ENCODE assay signal across 15 mouse cellular contexts in the genomic region with DNA sequence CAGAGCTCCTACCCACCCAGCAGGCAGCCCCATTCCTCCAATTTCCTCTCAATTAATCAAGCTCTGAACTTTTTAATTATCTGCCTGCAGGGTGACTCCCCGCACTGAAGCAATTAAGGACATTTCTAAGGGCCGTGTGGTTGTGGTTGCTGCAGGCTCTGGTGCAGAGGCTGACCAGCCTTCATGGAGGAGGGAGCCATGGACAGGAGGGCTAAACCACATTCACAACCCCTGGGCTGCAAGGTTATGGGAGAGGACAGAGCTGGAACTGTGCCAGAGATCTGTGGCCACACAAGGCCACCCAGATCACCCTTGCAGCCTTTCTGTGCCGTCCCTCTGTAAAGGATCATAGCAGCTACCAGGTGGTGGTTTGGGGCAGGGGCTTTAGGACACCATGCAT.
DNase-seq lines count a peak whose midpoint lies in the region; ATAC-seq lines count a peak whose summit lies in the region.
"Had no signal": no experiment of that assay in that cellular context is flagged by ENCODE, and none has a peak within 500 bp of the region (broad histone marks: within the 10 kb centered on the region; RNA-seq: fewer than 3 reads in every experiment).

No protein-coding gene starts in this region.

- H3K36me3 ChIP-seq in forebrain, embryonic 10.5 days (replicated peaks), result 0 out of 2 replicates have a peak, but pooled peaks cover 4% of the 10 kb centered on the region
- no peaks in the 10 kb centered on the region for H3K36me3 ChIP-seq in forebrain, embryonic 14.5 days (ENCODE audit: control insufficient read depth, insufficient read depth, low read length)
- peaks cover 28% of the 10 kb centered on the region; the same call in 1 of the 2 replicates for H3K36me3 ChIP-seq in midbrain, embryonic 10.5 days
- no peaks in the 10 kb centered on the region for H3K36me3 ChIP-seq in midbrain, embryonic 11.5 days (ENCODE audit: control insufficient read depth, insufficient read depth, low read length)
- H3K36me3 ChIP-seq in limb, embryonic 11.5 days (ENCODE audit: control insufficient read depth, insufficient read depth, low read length), result no peaks in the 10 kb centered on the region
- H3K36me3 ChIP-seq: liver, embryonic 13.5 days had no signal

- no peaks in the 10 kb centered on the region for H3K9me3 ChIP-seq in forebrain, embryonic 10.5 days
- no peaks in the 10 kb centered on the region for H3K9me3 ChIP-seq in forebrain, embryonic 14.5 days (replicated peaks; ENCODE audit: control insufficient read depth, low read length)
- no peaks in the 10 kb centered on the region for H3K9me3 ChIP-seq in midbrain, embryonic 10.5 days (replicated peaks)
- H3K9me3 ChIP-seq in midbrain, embryonic 11.5 days (ENCODE audit: control insufficient read depth, low read length), result no peaks in the 10 kb centered on the region
- H3K9me3 ChIP-seq in limb, embryonic 11.5 days (ENCODE audit: control insufficient read depth, low read length), result no peaks in the 10 kb centered on the region
- H3K9me3 ChIP-seq: liver, embryonic 13.5 days had no signal

- no peak overlapping the region for H3K4me3 ChIP-seq in forebrain, embryonic 10.5 days
- H3K4me3 ChIP-seq in forebrain, embryonic 14.5 days (ENCODE audit: low read depth, low read length), result no peak overlapping the region
- no peak overlapping the region for H3K4me3 ChIP-seq in midbrain, embryonic 10.5 days
- H3K4me3 ChIP-seq in midbrain, embryonic 11.5 days (ENCODE audit: low read depth, low read length), result no peak overlapping the region
- H3K4me3 ChIP-seq in limb, embryonic 11.5 days (ENCODE audit: low read depth, low read length), result no peak overlapping the region
- H3K4me3 ChIP-seq: gastrocnemius, adult 2 months; heart, adult 2 months; liver, embryonic 13.5 days had no signal

- peaks cover 90% of the 10 kb centered on the region for H3K4me1 ChIP-seq in forebrain, embryonic 10.5 days
- H3K4me1 ChIP-seq in forebrain, embryonic 14.5 days (ENCODE audit: control insufficient read depth, insufficient read depth, low read length), result peaks cover 16% of the 10 kb centered on the region
- H3K4me1 ChIP-seq in midbrain, embryonic 10.5 days, result peaks cover 82% of the 10 kb centered on the region
- H3K4me1 ChIP-seq in midbrain, embryonic 11.5 days (ENCODE audit: control insufficient read depth, insufficient read depth, low read length), result peaks cover 17% of the 10 kb centered on the region
- H3K4me1 ChIP-seq in limb, embryonic 11.5 days (ENCODE audit: control insufficient read depth, insufficient read depth, low read length), result peaks cover 25% of the 10 kb centered on the region
- H3K4me1 ChIP-seq: liver, embryonic 13.5 days had no signal

- no peaks in the 10 kb centered on the region for H3K27me3 ChIP-seq in forebrain, embryonic 10.5 days (ENCODE audit: poor library complexity, severe bottlenecking)
- H3K27me3 ChIP-seq in forebrain, embryonic 14.5 days (replicated peaks; ENCODE audit: control insufficient read depth, insufficient read depth, low read length), result no peaks in the 10 kb centered on the region
- H3K27me3 ChIP-seq in midbrain, embryonic 10.5 days (ENCODE audit: low read depth, poor library complexity, severe bottlenecking), result no peaks in the 10 kb centered on the region
- no peaks in the 10 kb centered on the region for H3K27me3 ChIP-seq in midbrain, embryonic 11.5 days (ENCODE audit: control insufficient read depth, insufficient read depth, low read length)
- H3K27me3 ChIP-seq in limb, embryonic 11.5 days (ENCODE audit: control insufficient read depth, insufficient read depth, low read length), result no peaks in the 10 kb centered on the region
- H3K27me3 ChIP-seq: liver, embryonic 13.5 days had no signal

- DNase-seq in forebrain, embryonic 10.5 days (ENCODE audit: extremely low spot score, low spot score), result no peak
- no peak for DNase-seq in forebrain, embryonic 14.5 days (ENCODE audit: low spot score)
- no peak for DNase-seq in midbrain, embryonic 10.5 days (ENCODE audit: low spot score)
- DNase-seq in midbrain, embryonic 11.5 days (ENCODE audit: low spot score, missing footprints), result no peak
- DNase-seq in adrenal gland, postnatal 36 days, result peak; percentile 75 to 79
- DNase-seq in limb, embryonic 11.5 days (ENCODE audit: low spot score), result no peak
- no peak for DNase-seq in lung, postnatal 14 days
- DNase-seq in thymus, postnatal 14 days, result no peak
- DNase-seq: cerebellum, postnatal 10 days; gastrocnemius, adult 2 months; heart, adult 2 months; heart, postnatal 10 days; liver, embryonic 13.5 days; right cerebral cortex, postnatal 25 days; thymus, adult 18-20 months had no signal

- no peak overlapping the region for H3K4me2 ChIP-seq in forebrain, embryonic 14.5 days (ENCODE audit: low read length)
- H3K4me2 ChIP-seq in midbrain, embryonic 11.5 days, result no peak overlapping the region
- no peak overlapping the region for H3K4me2 ChIP-seq in limb, embryonic 11.5 days (ENCODE audit: low read depth, severe bottlenecking)
- H3K4me2 ChIP-seq: liver, embryonic 13.5 days had no signal

- peak overlapping the region; percentile 49 for H3K27ac ChIP-seq in forebrain, embryonic 10.5 days
- H3K27ac ChIP-seq in forebrain, embryonic 14.5 days (ENCODE audit: low read depth, low read length), result no peak overlapping the region
- H3K27ac ChIP-seq in midbrain, embryonic 10.5 days (replicated peaks), result peak overlapping the region; percentile 42
- no peak overlapping the region for H3K27ac ChIP-seq in midbrain, embryonic 11.5 days (ENCODE audit: low read depth, low read length)
- H3K27ac ChIP-seq in limb, embryonic 11.5 days (replicated peaks; ENCODE audit: low read depth, low read length), result 0 out of 2 replicates have a peak overlapping the region, but pooled peaks have one; percentile 2
- H3K27ac ChIP-seq: gastrocnemius, adult 2 months; heart, adult 2 months; liver, embryonic 13.5 days had no signal

- H3K9ac ChIP-seq in forebrain, embryonic 14.5 days (ENCODE audit: low read length), result no peak overlapping the region
- no peak overlapping the region for H3K9ac ChIP-seq in midbrain, embryonic 11.5 days (ENCODE audit: low read length)
- H3K9ac ChIP-seq in limb, embryonic 11.5 days (ENCODE audit: low read length), result no peak overlapping the region
- H3K9ac ChIP-seq: liver, embryonic 13.5 days had no signal

- WGBS in forebrain, embryonic 10.5 days, result 27% methylated on average over 3 of the region's 3 CpGs
- 7% methylated on average over 3 of the region's 3 CpGs for WGBS in forebrain, embryonic 14.5 days
- whole genome bisulfite sequencing in midbrain, embryonic 10.5 days, result 62% methylated on average over 3 of the region's 3 CpGs
- 74% methylated on average over 3 of the region's 3 CpGs for WGBS in midbrain, embryonic 11.5 days
- WGBS in limb, embryonic 11.5 days, result 17% methylated on average over 3 of the region's 3 CpGs

- no peak for ATAC-seq in forebrain, embryonic 14.5 days
- ATAC-seq in midbrain, embryonic 11.5 days (ENCODE audit: low FRiP score), result no peak
- ATAC-seq in limb, embryonic 11.5 days (ENCODE audit: insufficient number of reproducible peaks, low FRiP score, low TSS enrichment, low read depth), result no peak

Comparison
In these comparisons a context has a peak if more than half of its experiments do, and no peak if none do; other contexts are left out.
1. H3K27ac ChIP-seq: peak in forebrain, embryonic 10.5 days (single experiment), midbrain, embryonic 10.5 days (single experiment) and limb, embryonic 11.5 days (single experiment); none in forebrain, embryonic 14.5 days (single experiment) and midbrain, embryonic 11.5 days (single experiment).
2. DNase-seq: peak in adrenal gland, postnatal 36 days (2 of 2); none in forebrain, embryonic 10.5 days (single experiment), forebrain, embryonic 14.5 days (single experiment), midbrain, embryonic 10.5 days (single experiment), midbrain, embryonic 11.5 days (single experiment), limb, embryonic 11.5 days (single experiment), lung, postnatal 14 days (single experiment) and thymus, postnatal 14 days (single experiment).